Mouse (Mus musculus): Measurements from ENCODE around the gene Ttc6. TPM values are rescaled to one million over a fixed set of nuclear protein-coding genes. Genes with fewer than 3 reads are reported as not detected.
A peak's percentile ranks its signal among the peaks of the same experiment; 100 is the strongest.

The Ttc6 gene
- polyA plus RNA-seq, 1 experiment from 2014 or later: 0.21 TPM

GRCm38 (mm10) chr12:57547890-57548289, 16.0 kb upstream of the Ttc6 start:
- Histone ChIP-seq H3K27me3 (peaks cover 99% of the 10 kb centered on the region), H3K36me3 (no peaks in the 10 kb centered on the region), H3K9ac (no peak overlapping the region), H3K4me2 (no peak overlapping the region), H3K4me3 (replicated peaks) (no peak overlapping the region), H3K9me3 (replicated peaks) (no peaks in the 10 kb centered on the region), H3K4me1 (peaks cover 50% of the 10 kb centered on the region), H3K27ac (no peak overlapping the region)
- ATAC-seq (replicated peaks; ENCODE audit: low FRiP score): no peak
- WGBS: 2% methylated on average over 9 of the region's 9 CpGs

GRCm38 (mm10) chr12:57548352-57548980, 15.4 kb upstream of the Ttc6 start:
- no peaks in the 10 kb centered on the region for H3K36me3 ChIP-seq
- under 1% methylated on average over 20 of the region's 20 CpGs for WGBS
- H3K4me3 ChIP-seq (replicated peaks): no peak overlapping the region
- H3K9ac ChIP-seq: no peak overlapping the region
- peaks cover 44% of the 10 kb centered on the region for H3K4me1 ChIP-seq
- no peak overlapping the region for H3K4me2 ChIP-seq
- no peaks in the 10 kb centered on the region for H3K9me3 ChIP-seq (replicated peaks)
- no peak overlapping the region for H3K27ac ChIP-seq
- peaks cover 99% of the 10 kb centered on the region for H3K27me3 ChIP-seq
- ATAC-seq (replicated peaks; ENCODE audit: low FRiP score): no peak

GRCm38 (mm10) chr12:57548981-57549666, 14.8 kb upstream of the Ttc6 start:
- Histone ChIP-seq H3K27ac (no peak overlapping the region), H3K27me3 (peaks cover 100% of the 10 kb centered on the region), H3K4me3 (replicated peaks) (no peak overlapping the region), H3K4me1 (peaks cover 44% of the 10 kb centered on the region), H3K36me3 (no peaks in the 10 kb centered on the region), H3K9ac (no peak overlapping the region), H3K4me2 (no peak overlapping the region), H3K9me3 (replicated peaks) (no peaks in the 10 kb centered on the region)
- ATAC-seq (replicated peaks; ENCODE audit: low FRiP score): no peak
- WGBS: 3% methylated on average over 25 of the region's 25 CpGs

- WGBS: 1% methylated on average over 15 of the region's 15 CpGs
- H3K9me3 ChIP-seq (replicated peaks): no peaks in the 10 kb centered on the region
- no peak overlapping the region for H3K4me3 ChIP-seq (replicated peaks)
- H3K27ac ChIP-seq: no peak overlapping the region
- H3K9ac ChIP-seq: no peak overlapping the region
- ATAC-seq (replicated peaks; ENCODE audit: low FRiP score): no peak
- peaks cover 100% of the 10 kb centered on the region for H3K27me3 ChIP-seq
- no peak overlapping the region for H3K4me2 ChIP-seq
- H3K36me3 ChIP-seq: no peaks in the 10 kb centered on the region
- H3K4me1 ChIP-seq: peaks cover 43% of the 10 kb centered on the region
Measured at GRCm38 (mm10) chr12:57549667-57550160, 14.2 kb upstream of the Ttc6 start.

- no peak overlapping the region for H3K4me3 ChIP-seq (replicated peaks)
- WGBS: 2% methylated on average over 31 of the region's 31 CpGs
- H3K9ac ChIP-seq: no peak overlapping the region
- no peaks in the 10 kb centered on the region for H3K36me3 ChIP-seq
- H3K27me3 ChIP-seq: peaks cover 100% of the 10 kb centered on the region
- no peak overlapping the region for H3K4me2 ChIP-seq
- no peaks in the 10 kb centered on the region for H3K9me3 ChIP-seq (replicated peaks)
- H3K4me1 ChIP-seq: peaks cover 38% of the 10 kb centered on the region
- no peak overlapping the region for H3K27ac ChIP-seq
- ATAC-seq (replicated peaks; ENCODE audit: low FRiP score): no peak
Measured at GRCm38 (mm10) chr12:57550181-57550808, 13.6 kb upstream of the Ttc6 start.

GRCm38 (mm10) chr12:57550881-57551280, 13.0 kb upstream of the Ttc6 start:
- Histone ChIP-seq H3K4me3 (replicated peaks) (no peak overlapping the region), H3K36me3 (no peaks in the 10 kb centered on the region), H3K4me2 (no peak overlapping the region), H3K9ac (no peak overlapping the region), H3K27ac (no peak overlapping the region), H3K4me1 (peaks cover 33% of the 10 kb centered on the region), H3K27me3 (peaks cover 100% of the 10 kb centered on the region), H3K9me3 (replicated peaks) (no peaks in the 10 kb centered on the region)
- 5% methylated on average over 8 of the region's 8 CpGs for WGBS
- ATAC-seq (replicated peaks; ENCODE audit: low FRiP score): no peak

- Histone ChIP-seq H3K27me3 (peaks cover 95% of the 10 kb centered on the region), H3K9me3 (replicated peaks) (no peaks in the 10 kb centered on the region), H3K36me3 (no peaks in the 10 kb centered on the region), H3K4me2 (no peak overlapping the region), H3K4me1 (peaks cover 21% of the 10 kb centered on the region), H3K27ac (no peak overlapping the region), H3K4me3 (replicated peaks) (no peak overlapping the region), H3K9ac (no peak overlapping the region)
- 9% methylated on average over 3 of the region's 3 CpGs for WGBS
- ATAC-seq (replicated peaks; ENCODE audit: low FRiP score): no peak
Measured at GRCm38 (mm10) chr12:57552286-57552685, 11.6 kb upstream of the Ttc6 start.

GRCm38 (mm10) chr12:57554091-57554490, 9.8 kb upstream of the Ttc6 start:
- 39% methylated on average over 3 of the region's 3 CpGs for WGBS
- Histone ChIP-seq H3K27ac (no peak overlapping the region), H3K4me3 (replicated peaks) (no peak overlapping the region), H3K4me1 (peaks cover 12% of the 10 kb centered on the region), H3K4me2 (no peak overlapping the region), H3K9ac (no peak overlapping the region), H3K27me3 (peaks cover 82% of the 10 kb centered on the region), H3K36me3 (no peaks in the 10 kb centered on the region), H3K9me3 (replicated peaks) (no peaks in the 10 kb centered on the region)
- no peak for ATAC-seq (replicated peaks; ENCODE audit: low FRiP score)

- peaks cover 59% of the 10 kb centered on the region for H3K27me3 ChIP-seq
- no peak for ATAC-seq (replicated peaks; ENCODE audit: low FRiP score)
- H3K4me3 ChIP-seq (replicated peaks): no peak overlapping the region
- no peaks in the 10 kb centered on the region for H3K9me3 ChIP-seq (replicated peaks)
- no peaks in the 10 kb centered on the region for H3K36me3 ChIP-seq
- H3K4me1 ChIP-seq: peaks cover 8% of the 10 kb centered on the region; the same call in 1 of the 2 replicates
- no peak overlapping the region for H3K9ac ChIP-seq
- H3K4me2 ChIP-seq: no peak overlapping the region
- H3K27ac ChIP-seq: no peak overlapping the region
- WGBS: 27% methylated on average over 9 of the region's 9 CpGs
Measured at GRCm38 (mm10) chr12:57571773-57572172, 7.9 kb downstream of the Ttc6 start.

- no peak for ATAC-seq (replicated peaks; ENCODE audit: low FRiP score)
- no peaks in the 10 kb centered on the region for H3K36me3 ChIP-seq
- H3K27ac ChIP-seq: no peak overlapping the region
- peaks cover 8% of the 10 kb centered on the region; the same call in 1 of the 2 replicates for H3K4me1 ChIP-seq
- no peak overlapping the region for H3K4me2 ChIP-seq
- no peak overlapping the region for H3K4me3 ChIP-seq (replicated peaks)
- no peaks in the 10 kb centered on the region for H3K9me3 ChIP-seq (replicated peaks)
- no peak overlapping the region for H3K9ac ChIP-seq
- peaks cover 64% of the 10 kb centered on the region for H3K27me3 ChIP-seq
Measured at GRCm38 (mm10) chr12:57572415-57572814, 8.5 kb downstream of the Ttc6 start.

GRCm38 (mm10) chr12:57575931-57576628, 12.2 kb downstream of the Ttc6 start:
- Histone ChIP-seq H3K9me3 (replicated peaks) (no peaks in the 10 kb centered on the region), H3K4me1 (peaks cover 8% of the 10 kb centered on the region; the same call in 1 of the 2 replicates), H3K9ac (no peak overlapping the region), H3K27ac (no peak overlapping the region), H3K36me3 (no peaks in the 10 kb centered on the region), H3K27me3 (peaks cover 62% of the 10 kb centered on the region), H3K4me2 (peak overlapping the region; percentile 88), H3K4me3 (replicated peaks) (peak overlapping the region; percentile 49)
- 2% methylated on average over 80 of the region's 81 CpGs for WGBS
- peak; percentile 95 for ATAC-seq (replicated peaks; ENCODE audit: low FRiP score)

GRCm38 (mm10) chr12:57607624-57608023, 43.7 kb downstream of the Ttc6 start:
- Histone ChIP-seq H3K9ac (no peak overlapping the region), H3K36me3 (no peaks in the 10 kb centered on the region), H3K4me1 (no peaks in the 10 kb centered on the region), H3K4me2 (no peak overlapping the region), H3K27ac (no peak overlapping the region), H3K4me3 (replicated peaks) (no peak overlapping the region), H3K9me3 (replicated peaks) (no peaks in the 10 kb centered on the region), H3K27me3 (no peaks in the 10 kb centered on the region)
- ATAC-seq (replicated peaks; ENCODE audit: low FRiP score): no peak
- WGBS: 45% methylated on average over 5 of the region's 5 CpGs
